Mouse (Mus musculus) heart, postnatal 4 days (tissue): Measurements from ENCODE around the gene Plekhh2. TPM values are rescaled to one million over a fixed set of nuclear protein-coding genes. Genes with fewer than 3 reads are reported as not detected.
"Not testable (repeated sequence)": the region's sequence is repeated elsewhere in the genome, so short reads cannot be mapped to it uniquely, and the experiment has no call there.

ENCODE experiments used
- DNase-seq: peaks from one replicate; pipeline ENCODE4 v3.0.0; 2021
- total RNA-seq, 2 experiments: library from RNA; stranded (reverse); gene quantifications; 2 replicates each; pipeline ENCODE4 v1.2.3; 2021

Gene Plekhh2
- total RNA-seq, 2 experiments from 2014 or later: 6.3 to 6.4 TPM

DNA sequence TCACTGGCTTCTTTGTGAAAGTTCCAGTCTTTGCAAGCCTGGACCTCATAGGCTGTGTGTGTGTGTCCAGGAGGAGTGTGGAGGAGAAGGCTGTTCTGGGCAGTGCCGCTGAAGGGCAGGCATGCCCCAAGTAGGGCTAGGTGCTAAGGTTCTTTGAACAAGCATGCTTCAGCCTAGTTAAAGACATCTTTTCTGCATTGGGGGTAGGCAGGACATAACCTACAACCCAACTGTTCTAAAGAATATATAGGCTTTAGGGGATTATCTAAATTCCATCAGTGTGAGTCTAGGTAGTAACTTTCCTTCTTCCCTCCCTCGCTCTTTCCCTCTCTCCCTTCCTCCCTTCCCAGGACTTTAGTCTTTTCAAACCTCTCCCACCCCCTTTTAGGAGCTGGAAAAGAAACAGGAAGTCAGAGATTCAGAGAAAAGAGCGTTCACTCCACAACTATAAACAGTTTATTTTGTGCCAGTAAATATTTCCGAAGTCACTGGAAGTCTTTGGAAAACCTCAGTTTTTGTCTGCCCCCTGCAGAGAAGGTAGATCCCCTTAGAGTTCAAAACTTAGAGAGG is 906 bp downstream of the Plekhh2 start:
- peak; percentile 14 for DNase-seq

DNA sequence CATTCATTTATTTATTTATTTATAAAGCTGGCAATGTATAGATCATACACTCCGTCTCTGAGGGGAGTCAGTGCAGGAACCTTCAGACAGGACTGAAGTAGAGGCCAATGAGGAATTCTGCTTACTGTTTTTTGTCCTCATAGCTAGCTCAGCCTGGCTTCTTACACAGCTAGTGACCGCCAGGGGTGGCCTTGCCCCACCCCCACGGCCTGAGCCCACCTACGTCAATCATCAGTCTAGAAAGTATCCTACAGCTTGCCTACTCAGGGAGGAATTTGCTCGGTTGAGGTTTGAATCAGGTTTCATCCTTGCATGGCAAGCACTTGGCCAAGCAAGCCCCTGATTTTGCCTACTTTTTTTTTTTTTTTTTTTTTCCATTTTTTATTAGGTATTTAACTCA is 4.2 kb downstream of the Plekhh2 start:
- no peak for DNase-seq

DNA sequence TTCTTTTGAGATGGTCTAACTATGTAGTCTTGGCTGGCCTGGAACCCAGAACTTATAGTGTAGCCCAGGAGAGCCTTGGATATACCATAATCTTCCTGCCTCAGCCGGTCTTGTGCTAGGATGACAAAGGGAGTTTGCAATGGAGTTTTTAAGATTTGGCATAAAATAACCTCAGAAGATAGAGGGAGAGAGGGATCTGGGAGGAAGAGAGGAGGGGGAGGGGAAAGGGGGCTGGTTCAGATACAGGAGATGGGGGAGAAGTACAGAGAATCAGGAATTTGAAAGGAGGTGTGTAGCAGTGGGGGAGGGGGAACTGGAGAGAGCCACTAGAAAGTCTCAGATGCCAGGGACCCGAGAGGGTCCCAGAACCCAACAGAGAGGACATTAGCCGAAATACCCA is 7.7 kb downstream of the Plekhh2 start:
- DNase-seq: no peak

DNA sequence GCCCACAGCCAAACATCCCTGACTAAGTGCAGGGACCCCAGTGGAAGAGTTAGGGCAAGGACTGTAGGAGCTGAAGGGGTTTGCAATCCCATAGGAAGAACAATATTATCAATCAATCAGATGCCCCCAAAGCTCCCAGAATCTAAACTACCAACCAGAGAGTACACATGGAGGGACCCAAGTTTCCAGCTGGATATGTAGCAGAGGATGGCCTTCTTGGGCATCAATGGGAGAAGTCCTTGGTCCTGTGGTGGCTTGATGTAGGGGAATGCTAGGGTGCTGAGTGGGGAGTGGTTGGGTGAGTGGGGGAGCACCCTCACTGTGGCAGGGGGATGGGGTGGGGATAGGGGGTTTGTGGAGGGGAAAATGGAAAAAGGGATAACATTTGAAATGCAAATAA is 8.4 kb downstream of the Plekhh2 start:
- DNase-seq: no peak

DNA sequence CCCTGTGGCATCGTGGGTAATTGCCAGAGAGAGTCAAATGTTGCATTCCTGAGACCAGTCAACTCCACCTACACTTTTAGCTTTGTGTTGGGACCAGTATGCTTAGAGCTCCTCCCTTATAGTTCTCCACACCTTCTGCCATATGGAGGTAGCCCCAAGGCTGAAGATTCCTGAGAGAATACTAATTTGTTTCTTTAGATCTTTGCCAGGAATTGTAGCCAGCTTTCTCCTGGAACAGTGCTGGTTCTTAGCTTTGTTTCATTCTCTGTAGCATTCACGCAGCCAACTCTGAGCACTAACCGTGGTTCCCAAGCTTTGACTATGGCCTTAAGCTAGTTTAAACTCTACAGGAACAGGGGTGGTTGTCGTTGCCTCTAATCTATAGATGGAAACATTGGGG is 17.7 kb downstream of the Plekhh2 start:
- no peak for DNase-seq

DNA sequence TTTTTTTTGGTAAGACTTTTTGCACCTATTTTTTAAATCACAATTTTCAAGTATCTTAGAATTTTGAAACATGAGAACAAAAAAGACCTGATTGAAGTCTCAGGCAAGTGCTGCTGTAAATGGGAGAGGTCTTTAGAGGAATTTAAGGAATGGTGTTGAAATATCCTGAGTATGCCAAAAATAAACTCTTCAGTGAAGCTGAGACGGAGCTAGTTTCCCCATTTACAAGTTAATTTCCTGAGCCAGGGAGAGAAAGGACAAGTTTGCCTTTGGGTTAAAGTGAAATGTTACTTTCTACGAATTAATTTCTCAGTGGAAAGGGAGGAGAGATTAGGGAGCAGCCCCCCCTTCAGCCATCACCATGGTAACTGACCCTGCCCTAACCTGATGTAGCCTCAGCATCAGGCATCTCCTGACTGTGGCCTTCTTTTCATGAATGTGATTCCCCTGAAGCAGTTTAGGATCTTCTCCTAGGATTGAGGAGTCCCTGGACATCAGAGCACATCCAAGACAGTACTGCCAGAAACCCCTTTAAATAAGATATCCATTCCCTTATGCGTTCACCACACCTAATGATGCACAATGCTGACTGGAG is 18.6 kb downstream of the Plekhh2 start:
- no peak for DNase-seq

DNA sequence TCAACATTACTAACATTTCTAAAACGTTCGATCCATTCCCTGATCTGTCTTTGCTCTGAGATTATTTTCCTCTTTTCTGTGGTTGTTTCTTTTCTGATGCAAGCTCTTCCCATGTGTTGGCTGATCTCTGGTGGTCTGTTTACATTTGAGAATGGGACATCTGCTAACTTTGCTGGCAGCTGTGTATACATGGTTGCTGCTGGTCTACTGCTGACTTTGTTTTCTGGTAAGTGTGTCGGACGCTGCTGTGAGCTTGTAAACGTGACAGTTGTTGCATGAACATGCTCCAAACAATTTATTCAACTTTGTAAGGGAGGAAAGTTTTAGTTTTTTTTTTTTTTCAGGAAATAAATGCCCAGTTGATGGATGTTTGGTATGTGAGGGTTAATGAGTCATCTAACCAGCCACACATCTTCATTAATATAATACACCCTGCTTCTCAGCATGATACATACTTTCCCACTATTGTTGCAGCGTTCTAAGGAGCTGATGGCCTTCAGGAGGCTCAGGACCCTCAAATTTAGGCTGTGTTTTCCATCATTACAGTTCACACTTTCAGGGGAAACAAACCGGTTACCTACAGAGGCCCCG is 21.3 kb downstream of the Plekhh2 start:
- DNase-seq: no peak

DNA sequence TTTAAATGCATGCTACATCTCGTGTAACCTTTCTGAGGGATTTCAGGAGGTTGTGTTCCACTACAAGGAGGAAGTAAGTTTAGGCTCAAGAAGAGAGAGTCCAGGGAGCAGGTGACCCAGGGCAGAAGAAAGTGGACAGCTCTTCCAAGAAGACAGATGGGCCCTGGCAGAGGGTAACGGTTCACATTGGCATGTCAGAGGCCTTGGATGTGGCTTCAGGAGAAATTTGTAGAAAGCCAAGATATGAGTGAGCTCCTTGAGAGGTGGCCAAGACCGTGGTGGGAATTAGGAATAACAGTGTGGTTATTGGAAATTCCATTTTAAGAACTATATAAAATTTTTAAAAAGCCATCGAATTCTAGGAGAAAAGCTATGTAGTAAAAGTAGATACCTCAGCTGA is 22.1 kb downstream of the Plekhh2 start:
- no peak for DNase-seq

DNA sequence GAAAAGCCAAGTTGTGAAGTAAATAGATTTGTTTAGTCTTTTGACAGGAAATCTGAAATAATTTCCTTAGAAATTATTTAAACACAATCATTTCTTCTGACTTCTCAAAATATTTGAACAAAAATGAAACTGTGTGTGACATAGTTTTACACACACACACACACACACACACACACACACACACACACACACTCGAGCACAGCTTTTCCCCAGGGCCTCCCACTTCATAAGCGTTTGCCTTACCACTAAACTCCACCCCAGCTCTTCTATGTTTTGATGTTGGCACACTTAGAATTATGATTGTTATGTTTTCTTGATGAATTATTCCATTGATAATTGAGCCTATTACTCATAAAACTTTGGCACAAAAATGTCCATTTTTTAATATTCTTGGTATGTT is 22.9 kb downstream of the Plekhh2 start:
- DNase-seq: no peak

DNA sequence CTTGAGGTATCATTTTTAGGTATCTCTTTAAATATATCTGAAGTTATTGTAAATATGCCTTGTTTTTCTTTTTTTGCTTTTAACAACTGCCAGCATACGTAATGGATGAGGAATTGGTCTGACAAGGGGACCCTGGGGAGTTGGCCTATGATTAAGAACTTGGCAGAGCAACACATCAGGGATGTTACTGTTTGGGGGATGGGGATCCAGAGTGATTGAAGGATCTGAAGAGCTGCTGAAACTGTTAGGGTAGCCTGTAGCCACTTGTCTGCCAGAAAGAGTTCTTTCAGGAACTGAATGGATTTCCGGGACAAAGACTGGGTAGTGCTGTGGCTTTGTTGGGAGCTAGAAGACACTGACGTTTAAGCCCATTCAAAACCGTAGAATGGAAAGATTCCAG is 23.5 kb downstream of the Plekhh2 start:
- DNase-seq: peak; percentile 59

DNA sequence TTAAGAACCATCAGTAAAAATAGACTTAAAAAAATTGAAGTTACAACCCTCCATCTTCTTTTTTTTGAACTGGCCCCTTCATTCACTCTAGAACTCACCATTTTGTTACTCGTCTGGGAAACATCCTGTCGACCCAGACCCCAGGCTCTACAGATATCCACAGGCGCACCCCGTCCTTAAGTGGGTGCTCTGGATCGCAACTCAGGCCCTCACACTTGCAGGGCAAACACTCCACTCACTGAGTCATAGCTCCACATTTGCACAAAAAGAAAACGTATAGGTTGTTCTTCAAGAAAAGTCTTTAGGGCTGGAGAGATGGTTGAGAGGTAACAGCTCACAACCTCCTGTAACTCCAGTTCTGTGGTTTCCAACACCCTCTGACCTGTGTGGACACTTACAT is 25.6 kb downstream of the Plekhh2 start:
- no peak for DNase-seq

DNA sequence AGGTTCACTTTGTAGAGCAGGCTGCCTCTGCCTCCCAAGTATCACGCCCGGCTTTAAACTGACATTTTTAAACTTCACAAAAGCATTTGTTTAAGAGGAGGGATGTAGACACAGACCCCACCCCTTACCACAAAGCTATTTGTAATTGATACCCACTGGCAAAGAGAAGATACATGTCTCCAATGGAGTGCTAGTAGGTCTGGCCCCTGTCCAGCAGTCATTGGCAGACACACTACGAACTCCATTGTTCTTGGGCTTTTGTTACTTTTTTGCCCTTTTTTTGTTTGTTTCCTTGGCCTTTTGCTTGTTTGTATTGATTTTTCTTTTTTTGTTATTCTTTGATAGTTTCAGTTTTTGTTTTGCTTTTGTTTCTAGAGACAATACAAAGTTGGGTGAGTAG is 26.3 kb downstream of the Plekhh2 start:
- DNase-seq: no peak

DNA sequence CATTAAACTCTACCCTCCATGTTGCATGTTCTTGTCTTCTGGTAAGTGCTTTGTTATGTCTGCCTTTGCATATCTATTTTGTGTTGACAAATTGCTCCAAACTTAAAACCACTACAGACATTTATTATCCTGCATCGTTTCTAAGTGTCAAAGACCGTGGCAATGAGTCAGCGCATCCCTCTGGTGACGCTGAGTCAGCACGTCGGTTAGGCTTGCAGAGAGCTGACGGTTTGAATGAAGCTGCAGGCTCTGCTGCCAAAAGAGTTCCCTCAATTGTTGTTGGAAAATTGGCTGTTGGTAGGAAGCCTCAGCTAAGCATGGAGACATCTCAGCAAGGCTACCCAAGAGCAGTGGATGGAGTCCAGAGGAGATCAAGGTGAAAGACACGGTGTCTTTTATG is 28.9 kb downstream of the Plekhh2 start:
- DNase-seq: no peak

DNA sequence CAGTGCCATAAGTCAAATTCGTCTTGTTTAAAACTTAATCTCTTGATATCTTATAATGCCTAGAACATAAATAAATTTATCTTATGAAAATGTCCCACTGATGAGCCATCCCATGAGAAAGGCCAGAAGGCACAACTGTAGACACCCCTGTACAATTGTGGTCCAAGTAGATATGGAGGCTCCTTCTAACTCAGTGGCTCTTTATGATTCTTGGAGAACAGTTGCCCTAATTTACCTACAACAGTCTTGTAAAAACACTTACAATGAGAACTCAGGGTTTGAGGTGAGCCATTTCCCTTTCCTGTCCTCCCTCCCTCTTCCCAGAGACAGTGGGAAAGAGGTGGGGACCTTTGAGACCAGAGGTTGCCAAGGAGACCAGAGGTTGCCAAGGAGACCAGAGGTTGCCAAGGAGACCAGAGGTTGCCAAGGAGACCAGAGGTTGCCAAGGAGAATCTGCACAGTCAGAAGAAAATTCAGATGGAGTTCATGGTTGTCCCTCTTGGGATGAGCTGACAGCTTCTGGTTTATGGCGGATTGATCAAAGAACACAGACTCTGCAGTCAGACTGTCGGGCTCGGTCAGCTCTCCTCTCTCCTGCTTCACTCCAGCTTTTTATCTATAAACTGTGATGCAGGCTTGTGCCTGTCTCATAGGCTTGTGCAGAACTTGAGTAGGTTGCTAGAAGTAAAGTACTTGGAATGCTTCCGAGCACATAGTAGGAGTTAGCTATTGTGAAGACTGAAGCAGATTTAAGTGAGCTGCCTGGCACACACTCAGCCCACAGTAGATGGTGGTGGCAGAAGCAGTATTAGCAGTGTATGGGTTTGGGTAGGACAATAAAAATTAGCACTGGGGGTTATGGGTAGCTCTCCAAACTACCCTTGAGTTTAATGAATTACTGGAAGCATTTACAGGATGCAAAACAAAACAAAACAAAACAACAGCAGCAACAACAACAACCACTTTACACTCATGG is 39.5 kb downstream of the Plekhh2 start:
- DNase-seq: no peak

DNA sequence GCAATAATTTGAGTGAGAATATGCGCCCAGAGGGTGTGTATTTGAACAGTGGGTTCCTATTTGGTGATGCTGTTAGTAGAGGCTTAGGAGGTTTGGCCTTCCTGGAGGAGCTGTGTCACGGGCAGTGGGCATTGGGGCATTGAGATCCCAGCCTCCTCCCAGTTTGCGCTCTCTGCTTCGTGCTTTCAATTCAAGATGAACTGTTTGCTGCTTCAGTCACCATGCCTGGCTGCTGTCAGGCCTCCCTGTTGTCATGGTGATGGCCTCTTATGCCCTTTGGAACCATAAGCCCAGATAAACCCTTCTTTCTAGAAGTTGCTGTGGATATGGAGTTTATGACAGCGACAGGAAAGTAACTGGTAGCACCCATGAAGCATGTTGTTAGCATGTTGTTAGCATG is 40.5 kb downstream of the Plekhh2 start:
- DNase-seq: no peak

DNA sequence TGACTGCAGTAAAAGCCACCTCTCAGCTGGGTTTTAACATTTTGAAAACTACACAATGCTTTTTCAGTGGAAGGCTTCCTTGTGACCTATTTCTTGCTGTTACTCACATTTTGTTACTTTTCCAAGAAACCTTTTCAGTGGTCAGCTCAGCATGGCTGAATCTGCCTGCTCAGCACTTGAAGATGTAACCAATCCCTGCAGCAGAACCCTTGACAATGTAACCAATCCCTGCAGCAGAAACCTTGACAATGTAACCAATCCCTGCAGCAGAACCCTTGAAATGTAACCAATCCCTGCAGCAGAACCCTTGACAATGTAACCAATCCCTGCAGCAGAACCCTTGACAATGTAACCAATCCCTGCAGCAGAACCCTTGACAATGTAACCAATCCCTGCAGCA is 52.6 kb downstream of the Plekhh2 start:
- DNase-seq: not testable (repeated sequence)

DNA sequence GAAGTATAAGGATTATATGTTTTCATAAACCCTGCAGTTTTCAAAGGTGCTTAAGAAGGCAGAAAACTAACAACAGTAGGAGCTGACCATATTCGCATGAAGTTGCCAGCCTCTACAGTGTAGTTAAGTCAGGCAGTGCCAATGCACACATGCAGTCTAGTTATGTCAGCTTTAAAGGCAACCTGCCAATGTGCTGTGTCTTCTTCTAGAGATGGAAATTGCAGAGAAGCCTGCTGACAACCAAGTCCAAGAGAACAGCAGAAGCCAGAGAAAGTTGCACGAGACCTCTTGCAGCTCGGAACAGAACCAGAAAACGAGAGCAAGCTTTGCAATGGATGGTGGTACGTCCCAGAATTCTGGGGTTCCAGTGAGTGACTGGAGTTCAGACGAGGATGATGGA is 54.1 kb downstream of the Plekhh2 start:
- no peak for DNase-seq

DNA sequence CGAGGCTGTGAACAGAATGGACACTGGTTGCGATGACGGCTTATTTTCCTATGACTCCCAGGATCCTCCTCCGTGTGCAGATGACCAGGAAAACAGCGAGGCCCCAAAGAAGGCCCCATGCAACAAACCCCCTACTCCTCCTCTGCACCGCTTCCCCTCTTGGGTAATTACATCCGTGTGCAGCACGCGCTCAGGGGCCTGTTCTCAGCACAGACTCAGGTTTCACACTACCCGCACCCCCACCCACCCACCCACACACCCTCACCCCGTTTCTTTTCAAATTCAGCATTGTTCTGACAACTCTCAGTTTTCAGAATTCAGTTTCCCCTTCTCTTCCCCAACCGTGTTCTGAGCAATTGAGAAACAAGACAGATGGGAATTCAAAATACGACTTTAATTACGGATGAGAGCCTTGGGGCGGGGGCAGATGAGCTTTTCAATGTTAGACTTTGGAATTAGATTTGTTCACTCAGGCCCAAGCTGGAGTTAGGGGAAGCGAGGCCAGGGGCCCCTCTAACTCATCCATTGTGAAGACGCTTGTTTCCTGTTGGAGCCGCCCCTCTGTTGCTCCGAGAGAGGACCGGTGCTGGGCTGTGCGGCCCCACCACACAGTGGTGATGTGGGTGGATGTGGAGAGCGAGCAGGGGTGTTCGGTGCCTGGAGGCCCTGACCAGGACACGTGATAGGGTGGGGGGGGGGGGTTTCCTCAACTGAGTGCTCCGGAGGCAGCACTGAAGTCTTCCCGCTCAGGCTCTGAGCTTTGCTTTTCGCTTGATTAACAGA is 55.3 kb downstream of the Plekhh2 start:
- DNase-seq: no peak

DNA sequence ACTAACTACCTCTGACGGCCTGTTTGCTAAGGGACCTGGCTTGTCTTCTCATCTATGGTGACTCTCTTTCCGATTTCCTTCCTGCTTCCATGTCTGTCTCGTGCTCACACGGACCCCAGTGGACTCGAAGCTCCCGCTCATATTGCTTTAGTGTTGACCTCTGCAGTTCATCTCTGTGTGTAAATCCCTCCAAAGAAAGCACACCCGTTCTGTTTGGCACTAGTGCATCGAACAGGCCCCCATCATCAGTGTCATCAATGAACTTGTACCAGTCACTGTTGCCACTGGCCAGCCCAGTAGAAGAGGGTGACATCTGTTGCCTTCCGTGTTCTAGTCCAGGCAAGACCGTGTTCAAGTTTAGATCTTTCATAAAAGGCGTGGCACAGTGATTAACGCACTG is 57.1 kb downstream of the Plekhh2 start:
- DNase-seq: no peak

DNA sequence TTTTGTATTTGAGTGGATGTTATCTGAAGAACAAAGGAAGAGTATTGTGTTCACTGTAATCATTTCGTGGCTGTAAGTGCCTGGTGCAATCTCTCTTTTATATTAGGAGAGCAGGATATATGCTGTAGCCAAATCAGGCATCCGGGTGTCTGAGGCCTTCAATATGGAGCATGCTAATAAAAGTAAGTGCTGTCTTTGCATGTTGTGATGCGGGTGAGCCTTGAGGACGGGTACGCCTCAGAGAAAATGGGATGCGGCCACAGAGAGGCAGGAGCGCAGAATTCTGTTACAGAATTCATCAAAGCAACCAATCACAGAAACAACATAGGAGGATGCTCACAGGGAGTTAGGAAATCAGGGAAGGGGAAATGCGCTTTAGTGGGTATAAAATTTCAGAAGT is 58.1 kb downstream of the Plekhh2 start:
- no peak for DNase-seq

DNA sequence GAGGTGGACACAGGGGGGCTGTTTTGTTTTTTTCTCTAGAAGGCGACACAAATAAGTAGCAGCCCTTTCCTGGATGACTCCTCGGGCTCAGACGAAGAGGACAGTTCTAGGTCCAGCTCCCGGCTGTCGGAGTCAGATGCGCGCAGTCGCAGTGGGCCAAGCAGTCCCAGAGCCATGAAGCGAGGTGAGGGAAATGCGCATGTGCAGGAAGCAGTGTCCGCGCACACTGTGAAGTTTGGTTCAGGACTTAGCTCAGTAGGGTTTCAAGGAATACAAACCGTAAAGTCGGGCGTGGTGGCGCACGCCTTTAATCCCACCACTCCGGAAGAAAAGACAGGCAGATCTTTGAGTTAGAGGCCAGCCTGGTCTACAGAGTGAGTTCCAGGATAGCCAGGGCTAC is 59.9 kb downstream of the Plekhh2 start:
- no peak for DNase-seq

DNA sequence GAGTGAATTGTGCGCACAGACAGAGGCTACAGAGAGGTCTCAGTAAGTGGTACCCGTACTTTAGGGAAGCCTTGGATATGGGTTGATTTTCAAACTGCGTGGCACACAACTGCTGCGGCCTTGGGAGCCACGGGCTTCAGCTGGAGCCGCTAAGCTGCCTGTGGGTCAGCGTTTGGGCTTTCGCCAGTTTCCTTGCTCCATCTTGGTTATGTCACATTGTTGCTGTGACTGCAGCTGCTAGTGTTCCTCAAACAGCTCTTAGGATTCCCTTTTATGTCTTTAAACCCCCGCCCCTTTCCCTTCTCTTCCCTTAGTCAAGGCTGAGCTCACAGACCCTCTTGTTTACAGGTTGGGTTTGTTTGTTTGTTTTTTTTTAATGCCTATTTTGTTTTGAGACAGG is 61.6 kb downstream of the Plekhh2 start:
- DNase-seq: no peak

DNA sequence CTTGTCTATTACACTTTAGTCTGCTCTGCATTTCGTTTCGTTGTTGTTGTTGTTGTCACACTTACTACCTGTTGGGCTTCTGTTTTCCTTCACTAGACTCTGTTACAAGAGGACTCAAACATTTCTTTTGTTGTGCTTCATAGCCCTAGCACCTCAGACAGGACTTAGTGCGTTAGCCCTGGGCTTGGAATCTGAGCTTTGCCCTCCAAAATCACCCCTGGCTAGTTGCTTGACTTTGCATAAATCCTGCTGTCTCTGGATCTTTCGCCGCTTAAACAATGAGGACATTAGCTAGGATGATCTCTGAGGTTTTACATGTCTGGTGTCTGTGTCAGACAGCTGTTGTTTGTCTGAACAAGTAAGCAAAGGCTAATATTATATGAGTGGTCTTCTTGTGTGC is 62.2 kb downstream of the Plekhh2 start:
- DNase-seq: no peak
